Mouse (Mus musculus) left cerebral cortex, adult 8-10 months (tissue): ENCODE data around the gene Slc25a3. TPM values are rescaled to one million over a fixed set of nuclear protein-coding genes. Genes with fewer than 3 reads are reported as not detected.

Experiments used
- DNase-seq, 2 experiments: peaks; one replicate each; pipeline ENCODE4 v3.0.0; 2022; ENCODE audit warnings: low spot score in 2 of 2
- total RNA-seq, 4 experiments: library from RNA; stranded (reverse); gene quantifications; 2 replicates each; pipeline ENCODE4 v1.2.4; 2022

Slc25a3 gene
- total RNA-seq, 4 experiments from 2014 or later: 531 to 567 (median 564) TPM

DNA sequence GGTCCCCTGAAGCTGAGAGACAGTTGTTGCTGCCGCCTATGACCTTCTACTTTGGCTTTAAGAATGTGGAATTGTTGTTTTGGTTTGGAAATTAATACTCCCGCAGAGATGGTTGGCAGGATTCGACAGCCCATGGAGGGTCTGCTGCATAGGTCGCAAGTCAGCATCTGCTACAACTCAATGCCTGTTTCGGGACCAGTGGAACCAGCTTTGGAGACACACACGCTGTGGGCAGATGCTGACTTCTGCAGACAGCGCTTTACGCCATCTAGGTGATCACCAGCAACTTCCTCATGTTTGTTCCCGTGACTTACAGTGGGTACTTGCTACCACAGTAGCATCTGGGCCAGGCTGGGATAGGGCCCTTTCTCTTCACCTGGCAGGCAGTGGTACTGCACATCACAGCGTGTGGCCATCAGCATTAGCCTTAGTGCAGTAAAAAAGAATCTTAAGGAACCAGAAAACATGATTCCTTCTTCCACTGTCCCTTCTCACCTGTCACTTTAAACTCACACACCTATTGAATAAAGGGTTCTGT, 18.9 kb upstream of the Slc25a3 start:
- no peak for DNase-seq

DNA sequence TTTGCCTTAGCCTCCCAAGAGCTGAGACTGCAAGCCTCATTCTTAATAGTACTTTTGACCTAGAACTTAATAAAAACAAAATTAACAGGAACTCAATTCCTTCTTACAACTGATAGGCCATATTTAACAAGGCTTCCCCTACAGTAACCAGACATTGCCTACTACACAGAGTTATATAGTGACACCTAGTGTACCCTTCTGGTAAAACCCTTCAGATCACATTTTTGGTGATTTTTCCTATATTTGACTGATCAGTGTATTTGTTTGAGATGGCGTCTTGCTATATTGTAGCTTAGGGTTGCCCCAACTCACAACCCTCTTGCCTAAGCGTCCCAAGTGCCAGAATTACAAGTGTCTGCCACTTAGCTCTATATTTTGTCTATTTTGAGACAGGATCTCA, 17.7 kb upstream of the Slc25a3 start:
- DNase-seq: no peak

DNA sequence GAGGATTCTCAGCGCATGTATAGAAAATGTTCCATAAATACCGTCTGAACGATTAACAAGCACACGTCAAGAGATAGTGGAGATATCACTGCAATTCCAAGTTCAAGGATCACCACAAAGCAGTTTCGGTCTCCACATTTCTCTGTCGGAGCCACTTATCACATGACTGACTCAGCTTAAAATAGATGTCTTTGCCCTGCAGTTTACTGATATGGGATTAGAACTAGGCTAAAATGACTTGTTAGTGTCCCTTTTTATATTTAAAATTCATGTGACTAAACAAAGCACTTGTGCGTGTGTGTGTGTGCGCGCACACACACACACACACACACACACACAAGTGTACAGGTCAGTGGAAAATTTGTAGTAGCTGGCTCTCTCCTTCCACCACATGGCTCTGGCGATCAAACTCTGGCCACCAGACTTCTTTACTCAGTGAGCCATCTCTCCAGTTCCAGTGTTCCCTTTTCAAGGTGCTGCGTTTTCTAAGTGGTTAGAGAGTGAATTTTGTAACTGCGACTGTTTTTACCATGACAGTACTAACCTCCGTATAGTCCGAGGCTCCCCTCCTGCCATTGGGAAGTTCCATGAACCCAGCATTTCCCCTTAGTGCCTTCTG, 15.4 kb upstream of the Slc25a3 start:
- DNase-seq: no peak

DNA sequence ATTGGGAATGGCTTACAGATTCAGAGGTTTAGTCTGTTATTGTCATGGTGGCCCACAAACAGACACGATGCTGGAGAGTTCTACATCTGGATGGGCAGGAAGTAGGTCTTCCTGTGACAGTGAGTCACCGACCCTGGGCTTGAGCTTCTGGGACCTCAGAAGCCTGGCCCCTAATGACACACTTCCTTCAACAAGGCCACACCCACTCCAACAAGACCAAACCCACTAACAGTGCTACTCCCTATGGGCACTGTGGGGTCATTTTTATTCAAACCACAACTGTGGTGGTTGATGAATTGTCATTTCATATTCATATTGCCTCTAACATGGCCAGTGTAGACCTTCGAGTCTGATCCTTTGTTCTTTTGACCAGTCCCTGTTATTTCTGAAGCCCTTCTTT, 14.5 kb upstream of the Slc25a3 start:
- DNase-seq: no peak

DNA sequence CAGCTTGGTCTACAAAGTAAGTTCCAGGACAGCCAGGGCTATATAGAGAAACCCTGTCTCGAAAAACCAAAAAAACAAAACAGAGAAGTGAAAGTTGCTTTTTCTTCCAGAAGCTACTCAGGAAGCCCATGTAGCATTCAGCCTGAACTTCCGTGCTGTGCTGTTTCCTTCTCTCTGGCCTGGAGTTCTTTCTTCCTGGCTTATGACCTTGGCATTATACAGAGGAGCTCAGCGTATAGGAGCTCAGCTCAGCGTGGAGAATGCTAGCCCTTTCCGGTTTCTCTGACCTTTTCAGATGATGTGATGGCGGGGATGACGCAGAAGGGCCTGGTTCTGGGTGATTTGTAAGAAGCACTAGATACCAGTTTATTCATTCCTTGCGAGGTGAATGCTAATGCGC, 13.5 kb upstream of the Slc25a3 start:
- no peak for DNase-seq

DNA sequence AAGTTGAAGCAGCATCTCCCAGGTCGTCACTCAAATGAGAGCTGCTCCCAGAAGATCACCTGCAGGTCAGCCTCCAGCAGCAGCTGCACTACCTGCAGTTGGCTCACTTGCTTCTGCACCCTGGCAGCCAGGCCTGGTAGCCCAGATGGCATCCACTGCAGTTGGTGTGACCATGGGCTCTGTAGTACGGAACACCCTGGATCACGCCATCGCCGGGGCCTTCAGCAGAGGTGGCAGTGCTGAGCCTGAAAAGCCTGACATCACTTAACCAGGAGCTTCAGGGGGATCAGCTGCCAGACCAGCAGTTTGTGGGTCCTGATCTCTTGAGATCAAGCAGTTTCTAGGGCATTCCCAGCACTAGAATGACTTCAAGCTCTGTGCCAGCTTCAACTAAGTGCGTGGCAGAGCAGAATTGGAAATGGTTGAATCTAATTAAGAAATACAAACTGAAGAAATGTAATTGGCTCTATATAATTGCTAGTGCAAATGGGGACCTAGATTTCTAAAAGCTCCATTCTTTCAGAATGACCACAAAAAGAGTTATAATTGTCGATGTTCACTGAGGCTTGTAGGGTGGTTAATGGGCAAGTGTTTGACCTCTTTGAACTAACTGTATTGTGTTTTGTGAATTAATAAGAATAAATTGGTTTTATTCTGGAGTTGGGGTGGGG, 11.6 kb upstream of the Slc25a3 start:
- no peak for DNase-seq

DNA sequence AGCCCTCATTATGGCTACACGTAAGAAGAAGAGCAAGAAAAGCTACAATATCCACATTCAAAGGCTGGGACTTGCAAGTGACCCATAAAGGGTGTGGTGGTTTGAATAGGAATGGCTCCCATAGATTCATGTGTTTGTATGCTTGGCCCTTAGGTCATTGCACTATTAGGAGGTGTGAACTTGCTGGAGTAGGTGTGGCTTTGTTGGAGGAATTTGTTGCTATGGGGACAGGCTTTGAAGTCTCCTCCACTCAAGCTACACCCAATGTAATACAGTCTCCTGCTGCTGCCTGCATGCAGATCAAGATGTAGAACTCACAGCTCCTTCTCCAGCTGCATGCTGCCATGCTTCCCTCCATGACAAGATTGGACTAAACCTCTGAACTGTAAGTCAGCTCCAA, 7.7 kb upstream of the Slc25a3 start:
- no peak for DNase-seq

DNA sequence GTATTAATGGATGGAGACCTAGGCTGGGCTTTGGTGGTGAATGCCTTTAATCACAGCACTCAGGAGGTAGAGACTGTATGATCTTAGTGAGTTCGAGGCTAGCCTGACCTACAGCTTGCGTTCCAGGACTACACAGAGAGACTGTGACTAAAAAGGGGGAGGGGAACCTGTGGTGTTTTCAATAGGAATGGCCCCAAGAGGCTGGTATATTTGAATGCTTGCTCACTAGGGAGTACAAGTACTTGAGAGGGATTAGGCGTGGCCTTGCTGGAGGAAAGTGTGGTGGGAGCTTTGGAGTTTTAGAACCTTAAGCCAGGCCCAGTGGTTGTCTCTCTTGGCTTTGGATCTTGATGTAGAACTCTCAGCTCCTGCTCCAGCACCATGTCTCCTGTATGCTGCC, 6.9 kb upstream of the Slc25a3 start:
- no peak for DNase-seq

DNA sequence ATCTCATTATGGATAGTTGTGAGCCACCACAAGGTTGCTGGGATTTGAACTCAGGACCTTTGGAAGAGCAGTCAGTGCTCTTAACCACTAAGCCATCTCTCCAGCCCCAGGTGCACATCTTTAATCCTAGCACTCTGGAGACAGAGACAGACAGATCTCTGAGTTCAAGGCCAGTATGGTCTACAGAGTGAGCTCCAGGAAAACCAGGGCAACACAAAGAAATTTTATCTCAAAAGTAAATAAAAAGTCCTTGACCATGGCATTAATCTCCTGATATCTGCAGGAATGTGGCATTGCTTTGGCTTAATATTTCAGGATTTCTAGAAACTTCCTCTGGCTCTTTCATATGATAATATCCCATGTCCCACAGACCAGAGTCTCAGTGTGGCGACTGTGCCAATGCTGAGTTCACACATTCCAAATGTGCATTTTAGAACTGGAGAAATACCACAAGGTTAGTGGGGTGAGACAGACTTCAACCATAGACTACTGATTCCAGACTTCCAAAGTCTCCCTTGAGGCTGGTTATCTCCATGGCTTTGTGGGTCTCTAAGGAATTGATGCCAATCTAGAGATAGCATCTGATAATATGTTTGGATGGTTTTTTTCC, 4.8 kb upstream of the Slc25a3 start:
- DNase-seq: no peak

DNA sequence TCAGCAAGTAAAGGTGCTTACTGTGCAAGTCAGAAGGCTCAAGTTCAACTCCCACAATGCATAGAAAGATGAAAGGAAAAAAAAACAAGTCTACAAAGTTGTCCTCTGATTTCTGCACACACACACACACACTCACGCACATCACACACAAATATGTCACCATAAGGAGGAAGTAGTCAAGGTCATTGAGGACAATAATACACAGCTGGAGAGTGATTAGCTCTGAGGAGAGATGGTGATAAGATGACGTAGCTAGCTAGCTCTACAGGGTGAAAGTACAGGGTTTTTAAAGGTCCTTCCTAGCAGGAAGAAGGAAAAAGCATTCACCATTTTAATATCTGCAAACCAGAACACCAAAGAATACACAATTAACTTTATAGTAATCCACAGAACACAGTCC, 3.5 kb upstream of the Slc25a3 start:
- no peak for DNase-seq

DNA sequence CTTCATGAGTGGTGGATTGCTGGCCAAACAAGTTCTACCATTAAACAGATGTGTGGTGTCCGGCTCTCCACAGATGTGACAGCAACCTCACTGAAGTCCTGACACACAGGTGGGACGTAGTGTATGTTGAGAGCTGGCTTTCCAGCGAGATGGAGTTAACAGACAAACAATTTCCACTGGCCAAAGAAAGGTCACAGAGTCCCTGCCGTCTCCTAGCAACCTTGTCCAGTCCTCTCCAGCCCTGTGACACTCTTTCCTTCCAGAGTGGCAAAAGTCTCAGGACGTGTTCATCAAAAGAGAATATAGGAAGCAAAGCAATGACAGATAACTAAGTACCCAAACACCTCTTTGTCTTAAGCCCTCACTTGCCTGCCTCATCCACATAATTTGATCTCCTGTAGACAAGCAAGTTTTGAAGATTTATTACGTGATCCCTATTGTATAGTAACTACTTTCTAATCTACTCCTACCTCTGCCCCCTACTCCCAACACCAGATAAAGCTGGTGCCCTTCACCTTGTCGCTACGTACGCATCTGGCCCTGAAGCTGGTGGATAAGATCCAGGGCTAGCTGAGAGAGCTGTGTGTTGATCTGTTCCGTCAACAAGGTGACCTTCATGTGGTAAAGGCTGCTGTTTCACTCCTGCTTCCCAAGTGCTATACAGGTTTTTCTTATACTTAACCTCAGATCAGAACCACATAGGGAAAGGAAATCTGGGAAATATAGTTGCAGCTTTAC, 2.9 kb upstream of the Slc25a3 start:
- no peak for DNase-seq

DNA sequence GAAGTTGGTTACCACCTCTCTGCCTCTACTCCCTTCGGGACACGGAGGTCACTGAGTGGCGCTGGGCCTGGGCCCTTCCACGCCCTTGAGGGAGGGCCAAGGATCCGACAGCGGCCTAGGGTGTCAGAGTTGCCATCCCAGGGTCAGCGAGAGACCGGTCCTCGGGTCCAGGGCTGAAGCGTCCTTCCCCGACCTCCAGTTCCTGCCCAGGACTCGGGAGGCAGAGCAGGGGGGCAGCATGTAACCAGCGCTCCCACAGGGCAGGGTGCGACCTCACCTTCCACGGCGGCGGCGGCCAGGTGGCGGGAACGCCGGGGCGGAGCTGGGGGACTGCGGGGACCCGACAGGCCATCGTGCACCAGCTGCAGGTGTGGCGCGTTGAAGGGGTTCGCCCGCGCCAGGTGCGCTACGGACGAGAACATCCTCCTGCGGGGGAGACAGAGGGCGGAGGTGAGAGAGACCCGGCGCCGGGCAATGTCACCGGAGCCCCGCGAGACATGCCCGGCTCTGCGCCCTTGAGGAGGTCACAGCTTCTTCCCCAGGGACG, 505 bp downstream of the Slc25a3 start:
- no peak for DNase-seq

DNA sequence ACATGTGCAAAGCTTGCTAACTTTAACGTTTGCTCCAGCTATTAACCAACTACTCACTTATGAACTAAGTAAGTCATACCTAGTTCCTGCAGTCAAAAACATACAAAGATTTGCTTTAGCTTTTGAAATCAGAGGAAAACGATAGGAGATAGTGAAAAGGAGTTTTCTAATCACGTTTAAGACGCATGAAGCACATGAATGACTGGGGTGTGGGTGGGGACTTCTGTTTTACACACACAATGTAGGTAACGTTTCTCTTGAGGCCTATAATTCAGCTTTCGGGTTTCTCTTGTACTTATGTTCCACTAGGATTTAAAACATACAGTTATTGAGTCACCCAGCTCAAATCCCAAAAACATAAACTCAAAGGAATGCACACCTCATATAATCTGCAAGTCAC, 1.2 kb downstream of the Slc25a3 start:
- DNase-seq: no peak

DNA sequence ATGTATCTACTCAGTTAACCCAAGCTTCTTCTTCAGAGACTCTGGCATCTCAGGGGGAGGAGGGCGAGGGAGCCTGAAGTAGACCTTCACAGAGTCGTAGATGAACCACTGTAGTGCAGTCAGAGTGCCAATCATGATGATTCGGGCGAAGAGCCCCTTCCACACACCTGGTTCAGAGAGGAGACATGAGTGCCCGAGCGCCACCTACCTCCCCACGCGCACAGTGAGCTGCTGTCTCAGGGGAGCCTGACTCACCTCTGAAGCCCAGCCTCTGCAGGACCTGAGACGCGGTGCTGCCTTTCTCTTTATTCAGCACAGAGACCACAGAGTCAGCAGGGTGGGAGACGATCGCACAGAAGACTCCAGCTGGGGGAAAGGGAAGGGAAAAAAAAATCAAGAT, 6.9 kb downstream of the Slc25a3 start:
- no peak for DNase-seq

DNA sequence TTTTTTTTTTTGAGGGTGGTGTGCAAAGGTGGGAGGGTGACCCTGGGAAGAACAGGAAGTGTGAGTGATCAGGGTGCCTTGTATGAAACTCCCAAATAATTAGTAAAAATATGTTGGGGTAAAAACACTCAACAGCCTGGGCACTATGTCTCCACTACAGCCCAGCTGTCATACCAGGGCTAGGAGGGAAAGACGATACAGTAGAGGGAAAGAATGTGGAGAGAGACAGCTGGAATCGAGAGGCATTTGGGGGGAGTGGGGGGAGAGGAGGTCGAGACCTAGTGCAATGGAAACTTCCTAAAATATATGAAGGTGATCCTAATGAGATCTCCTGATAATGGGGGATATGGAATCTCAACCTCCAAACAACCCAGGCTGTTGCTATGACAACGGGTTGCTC, 14.0 kb downstream of the Slc25a3 start:
- DNase-seq: no peak

DNA sequence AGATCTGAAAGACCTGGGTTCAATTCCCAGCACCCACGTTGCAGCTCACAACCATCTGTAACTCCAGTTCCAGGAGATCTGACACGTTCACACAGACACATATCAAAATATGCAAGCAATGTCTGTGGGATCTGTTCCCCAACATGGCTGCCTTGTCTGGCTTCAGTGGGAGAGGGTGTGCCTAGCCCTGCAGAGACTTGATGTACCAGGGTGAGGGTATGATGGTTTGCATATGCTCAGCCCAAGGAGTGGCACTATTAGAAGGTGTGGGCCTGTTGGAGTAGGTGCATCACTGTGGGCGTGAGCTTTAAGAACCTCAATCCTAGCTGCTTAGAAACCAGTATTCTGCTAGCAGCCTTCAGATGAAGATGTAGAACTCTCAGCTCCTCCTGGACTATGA, 17.9 kb downstream of the Slc25a3 start:
- no peak for DNase-seq

DNA sequence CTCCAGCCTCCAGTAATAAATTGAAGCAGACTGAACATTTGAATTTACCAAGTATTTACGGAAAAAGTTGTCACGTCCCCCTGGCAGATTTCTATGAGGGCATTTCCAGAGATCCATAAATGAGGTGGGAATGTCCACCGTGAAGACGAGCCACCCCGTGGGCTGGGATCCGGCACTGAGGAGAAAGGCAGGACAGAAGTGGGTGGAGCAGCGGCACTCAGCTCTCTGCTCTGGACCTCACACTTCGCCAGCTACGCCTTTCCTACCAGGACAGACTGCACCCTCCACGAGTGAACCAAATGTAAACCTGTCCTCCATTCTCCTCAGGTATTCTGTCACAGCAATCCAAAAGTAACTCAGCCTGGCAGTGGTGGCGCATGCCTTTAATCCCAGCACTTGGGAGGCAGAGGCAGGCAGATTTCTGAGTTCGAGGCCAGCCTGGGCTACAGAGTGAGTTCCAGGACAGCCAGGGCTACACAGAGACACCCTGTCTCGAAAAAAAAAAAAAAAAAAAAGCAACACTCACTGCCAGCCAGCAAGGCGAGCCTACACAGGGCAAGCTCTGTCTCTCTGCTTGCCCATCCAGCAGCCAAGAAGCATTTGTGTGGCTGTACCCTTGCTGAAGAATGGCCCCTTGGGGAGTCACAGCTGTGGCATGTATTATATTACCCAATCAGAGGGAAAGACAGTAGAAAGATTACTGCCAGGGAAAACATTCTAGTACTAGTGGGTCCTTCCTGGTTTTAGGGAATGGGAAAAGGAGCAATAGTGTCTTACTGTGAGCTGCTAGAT, 20.9 kb downstream of the Slc25a3 start:
- no peak for DNase-seq

DNA sequence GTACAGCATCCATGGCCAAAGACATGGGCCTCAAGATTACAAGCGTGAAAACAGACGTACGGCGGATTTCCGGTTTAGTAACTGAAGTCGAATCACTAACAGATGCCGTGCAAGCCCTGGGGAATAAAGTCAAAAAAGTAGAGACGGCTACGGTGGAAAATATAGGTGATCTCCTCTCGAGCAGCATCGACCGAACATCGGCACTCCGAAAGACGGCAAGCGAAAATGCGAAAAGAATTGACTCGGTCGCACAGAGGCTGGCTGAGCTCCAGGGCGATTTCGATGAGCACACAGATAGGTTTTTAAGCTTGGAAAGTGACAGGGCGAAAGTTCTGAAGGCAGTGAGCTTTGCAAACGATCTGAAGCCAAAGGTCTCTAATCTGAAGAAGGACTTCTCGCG, 21.9 kb downstream of the Slc25a3 start:
- no peak for DNase-seq

DNA sequence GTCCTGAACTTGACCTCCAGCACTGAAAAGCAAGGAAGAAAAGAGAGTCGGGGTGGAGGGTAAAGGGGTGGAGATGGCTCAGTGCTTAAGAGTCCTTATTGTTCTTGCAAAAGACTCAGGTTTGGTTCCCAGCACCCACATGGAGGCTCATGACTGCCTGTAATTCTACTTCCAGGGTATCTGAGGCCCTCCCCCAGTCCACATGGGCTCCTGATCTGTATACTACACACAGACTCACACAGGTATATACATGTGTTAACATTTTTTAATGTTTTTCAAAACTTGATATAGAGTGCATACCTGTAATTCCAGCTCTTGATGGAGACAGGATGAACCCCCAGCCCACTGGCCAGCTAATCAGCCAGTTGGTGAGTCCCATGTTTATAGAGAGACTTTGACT, 23.8 kb downstream of the Slc25a3 start:
- no peak for DNase-seq

DNA sequence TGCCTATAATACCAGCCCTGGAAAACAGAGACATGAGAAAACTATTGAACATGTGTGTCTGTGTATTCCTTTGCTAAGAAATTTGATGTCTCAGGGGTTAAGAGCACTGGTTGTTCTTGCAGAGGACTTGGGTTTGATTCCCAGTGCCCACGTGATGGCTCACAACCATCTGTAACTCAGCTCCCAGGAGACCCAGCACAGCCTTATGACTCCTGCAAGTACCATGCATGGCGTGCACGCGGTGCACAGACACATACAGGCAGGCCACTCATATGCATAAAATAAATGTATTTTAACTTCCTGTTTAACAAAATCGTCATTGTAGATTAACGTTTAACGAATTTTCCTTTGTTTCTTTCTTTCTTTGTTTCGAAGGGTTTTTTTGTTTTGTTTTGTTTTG, 25.8 kb downstream of the Slc25a3 start:
- DNase-seq: no peak
